Mouse (Mus musculus) mesoderm, embryonic 11.5 days (tissue): Measurements from ENCODE around the gene Sult5a1.
A peak's percentile ranks its signal among the peaks of the same experiment; 100 is the strongest.
"Not testable (repeated sequence)": the region's sequence is repeated elsewhere in the genome, so short reads cannot be mapped to it uniquely, and the experiment has no call there.

Source experiments
- DNase-seq: peaks from one replicate; pipeline ENCODE4 v3.0.0-alpha.2; 2012; ENCODE audit warnings: low read depth, low spot score

The Sult5a1 gene

GRCm38 (mm10) chr8:123135806-123136205, 22.3 kb downstream of the Sult5a1 start:
- no peak for DNase-seq

GRCm38 (mm10) chr8:123135406-123135805, 22.7 kb downstream of the Sult5a1 start:
- peak; percentile 48 for DNase-seq

GRCm38 (mm10) chr8:123134149-123134713, 23.9 kb downstream of the Sult5a1 start:
- DNase-seq = no peak

GRCm38 (mm10) chr8:123132953-123133352, 25.2 kb downstream of the Sult5a1 start:
- DNase-seq = no peak

- no peak for DNase-seq
Observed at GRCm38 (mm10) chr8:123131041-123131440, 27.1 kb downstream of the Sult5a1 start.

- no peak for DNase-seq
Observed at GRCm38 (mm10) chr8:123126193-123126816, 31.8 kb downstream of the Sult5a1 start.

GRCm38 (mm10) chr8:123122670-123123069, 35.4 kb downstream of the Sult5a1 start:
- no peak for DNase-seq

- no peak for DNase-seq
Observed at GRCm38 (mm10) chr8:123122059-123122458, 36.1 kb downstream of the Sult5a1 start.

GRCm38 (mm10) chr8:123117744-123118143, 40.4 kb downstream of the Sult5a1 start:
- no peak for DNase-seq

- no peak for DNase-seq
Observed at GRCm38 (mm10) chr8:123117127-123117731, 40.9 kb downstream of the Sult5a1 start, which contains the start of gene Cpne7. Cpne7 (plus strand) TSS chr8:123117374.

- no peak for DNase-seq
Observed at GRCm38 (mm10) chr8:123114644-123115043, 43.5 kb downstream of the Sult5a1 start.

GRCm38 (mm10) chr8:123113908-123114469, 44.1 kb downstream of the Sult5a1 start:
- DNase-seq = no peak

- no peak for DNase-seq
Observed at GRCm38 (mm10) chr8:123112892-123113291, 45.2 kb downstream of the Sult5a1 start.

GRCm38 (mm10) chr8:123110649-123111048, 47.5 kb downstream of the Sult5a1 start:
- peak; percentile 67 for DNase-seq

GRCm38 (mm10) chr8:123108953-123109352, 49.2 kb downstream of the Sult5a1 start:
- DNase-seq = no peak

GRCm38 (mm10) chr8:123108010-123108409, 50.1 kb downstream of the Sult5a1 start:
- no peak for DNase-seq

GRCm38 (mm10) chr8:123106531-123106930, 51.6 kb downstream of the Sult5a1 start:
- DNase-seq = no peak

- DNase-seq = peak; percentile 74
Observed at GRCm38 (mm10) chr8:123105553-123106326, 52.4 kb downstream of the Sult5a1 start.

GRCm38 (mm10) chr8:123104046-123104767, 53.9 kb downstream of the Sult5a1 start:
- DNase-seq = no peak

- DNase-seq = no peak
Observed at GRCm38 (mm10) chr8:123103285-123103684, 54.8 kb downstream of the Sult5a1 start.

- DNase-seq = not testable (repeated sequence)
Observed at GRCm38 (mm10) chr8:123102855-123103254, 55.3 kb downstream of the Sult5a1 start.
